Mouse (Mus musculus) liver, postnatal 0 days (tissue): ENCODE measurements around the gene Olr1.

Source experiments
- CTCF ChIP-seq: sonication (generic); IDR thresholded peaks from 2 replicates; pipeline ENCODE4 v1.5.1; 2016; ENCODE audit warnings: antibody characterized with exemption, low read depth
- EP300 ChIP-seq: IDR thresholded peaks from 2 replicates; pipeline ENCODE4 v1.6.1; 2016; ENCODE audit warnings: antibody characterized with exemption, low read depth, mild to moderate bottlenecking

DNA sequence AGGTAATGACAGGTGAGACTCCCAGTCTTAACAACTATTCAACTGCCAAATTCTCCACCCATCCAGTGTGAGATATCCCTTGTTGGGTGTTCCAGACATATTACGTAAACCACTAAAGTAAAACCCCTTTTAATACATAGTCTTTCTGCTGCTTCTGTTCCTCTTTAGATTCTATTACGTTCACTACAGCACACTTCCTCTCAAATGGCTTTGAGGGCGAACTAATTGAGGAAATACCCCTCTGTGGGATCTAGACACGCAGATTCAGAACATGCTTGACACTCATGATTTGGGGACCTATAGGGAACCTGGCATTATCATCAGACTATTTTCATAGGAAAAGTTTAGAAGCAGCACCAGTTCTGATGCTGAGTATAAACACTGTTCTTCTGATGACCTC is 12.0 kb downstream of the Olr1 start:
- TF ChIP-seq CTCF (no peak), EP300 (no peak)
